ENCODE assay signal across 8 mouse cellular contexts in the genomic region with DNA sequence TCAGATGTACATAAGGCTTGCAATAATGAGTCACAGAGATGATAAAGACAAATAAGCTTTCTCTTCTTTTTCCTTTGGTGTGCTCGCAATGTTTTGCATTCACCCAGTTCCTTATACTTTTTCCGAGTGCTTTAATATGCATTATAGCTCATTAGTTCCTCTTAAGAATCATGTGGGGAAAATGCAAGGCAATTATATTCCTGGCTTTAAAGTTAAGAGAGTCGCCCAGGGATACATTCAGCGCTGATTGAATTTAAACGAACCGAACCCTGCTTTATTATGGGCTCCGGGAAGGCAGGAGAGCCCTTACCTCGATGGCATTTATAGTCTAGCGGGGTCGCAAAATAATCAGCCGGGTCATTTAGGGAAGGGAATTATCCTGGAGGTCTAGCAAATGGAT. TPM values are rescaled to one million over a fixed set of nuclear protein-coding genes. Genes with fewer than 3 reads are reported as not detected.
DNase-seq lines count a peak whose midpoint lies in the region; ATAC-seq and TF ChIP-seq lines count a peak whose summit lies in the region.

No protein-coding gene starts in this region.

- H3K9me3 ChIP-seq in kidney, postnatal 0 days (replicated peaks; ENCODE audit: low read length): no peaks in the 10 kb centered on the region
- no peaks in the 10 kb centered on the region for H3K9me3 ChIP-seq in embryonic facial prominence, embryonic 13.5 days
- no peaks in the 10 kb centered on the region for H3K9me3 ChIP-seq in hindbrain, embryonic 15.5 days
- no peaks in the 10 kb centered on the region for H3K9me3 ChIP-seq in midbrain, embryonic 16.5 days (replicated peaks; ENCODE audit: control insufficient read depth, low read length, poor library complexity, severe bottlenecking)

- H3K9ac ChIP-seq in kidney, postnatal 0 days (ENCODE audit: low read depth, low read length): peak overlapping the region; percentile 59; the same call in 1 of the 2 replicates
- H3K9ac ChIP-seq in embryonic facial prominence, embryonic 13.5 days: peak overlapping the region; percentile 59
- peak overlapping the region; percentile 53 for H3K9ac ChIP-seq in hindbrain, embryonic 15.5 days
- H3K9ac ChIP-seq in midbrain, embryonic 16.5 days (ENCODE audit: low read depth, low read length): peak overlapping the region; percentile 82

- peak overlapping the region; percentile 97 for H3K4me2 ChIP-seq in kidney, postnatal 0 days (ENCODE audit: low read length)
- H3K4me2 ChIP-seq in embryonic facial prominence, embryonic 13.5 days: peak overlapping the region; percentile 94
- H3K4me2 ChIP-seq in hindbrain, embryonic 15.5 days: peak overlapping the region; percentile 99
- H3K4me2 ChIP-seq in midbrain, embryonic 16.5 days (ENCODE audit: low read length): peak overlapping the region; percentile 97

- peak overlapping the region; percentile 39 for H3K4me3 ChIP-seq in kidney, postnatal 0 days (replicated peaks; ENCODE audit: low read depth, low read length)
- peak overlapping the region; percentile 49 for H3K4me3 ChIP-seq in embryonic facial prominence, embryonic 13.5 days
- H3K4me3 ChIP-seq in hindbrain, embryonic 15.5 days: peak overlapping the region; percentile 53
- H3K4me3 ChIP-seq in midbrain, embryonic 16.5 days (ENCODE audit: low read depth, low read length): peak overlapping the region; percentile 62

- H3K4me1 ChIP-seq in kidney, postnatal 0 days (replicated peaks; ENCODE audit: insufficient read depth, low read length): peaks cover 5% of the 10 kb centered on the region; the same call in 1 of the 2 replicates
- H3K4me1 ChIP-seq in embryonic facial prominence, embryonic 13.5 days: peaks cover 12% of the 10 kb centered on the region
- H3K4me1 ChIP-seq in hindbrain, embryonic 15.5 days (replicated peaks): peaks cover 21% of the 10 kb centered on the region
- peaks cover 12% of the 10 kb centered on the region for H3K4me1 ChIP-seq in midbrain, embryonic 16.5 days (ENCODE audit: control insufficient read depth, insufficient read depth, low read length)

- ATAC-seq in kidney, postnatal 0 days (replicated peaks; ENCODE audit: low FRiP score, low read depth): no peak
- ATAC-seq in embryonic facial prominence, embryonic 13.5 days (ENCODE audit: insufficient number of reproducible peaks, insufficient read depth, low FRiP score, low TSS enrichment, low read depth): no peak
- peak; percentile 53 for ATAC-seq in hindbrain, embryonic 15.5 days (ENCODE audit: low FRiP score, low read depth)
- peak; percentile 62 for ATAC-seq in midbrain, embryonic 16.5 days

- H3K27ac ChIP-seq in kidney, postnatal 0 days: peak overlapping the region; percentile 19; the same call in 1 of the 2 replicates
- H3K27ac ChIP-seq in embryonic facial prominence, embryonic 13.5 days: no peak overlapping the region
- peak overlapping the region; percentile 92 for H3K27ac ChIP-seq in hindbrain, embryonic 15.5 days (replicated peaks)
- peak overlapping the region; percentile 90 for H3K27ac ChIP-seq in midbrain, embryonic 16.5 days (ENCODE audit: low read length)

- TF ChIP-seq CTCF in kidney, postnatal 0 days (IDR thresholded peaks at IDR 0.05; ENCODE audit: low read depth): no peak

- H3K36me3 ChIP-seq in kidney, postnatal 0 days (ENCODE audit: insufficient read depth, low read length): no peaks in the 10 kb centered on the region
- no peaks in the 10 kb centered on the region for H3K36me3 ChIP-seq in embryonic facial prominence, embryonic 13.5 days
- no peaks in the 10 kb centered on the region for H3K36me3 ChIP-seq in hindbrain, embryonic 15.5 days
- no peaks in the 10 kb centered on the region for H3K36me3 ChIP-seq in midbrain, embryonic 16.5 days (ENCODE audit: control insufficient read depth, insufficient read depth, low read length)

- H3K27me3 ChIP-seq in kidney, postnatal 0 days (ENCODE audit: insufficient read depth, low read length): peaks cover 3% of the 10 kb centered on the region; the same call in 1 of the 2 replicates
- no peaks in the 10 kb centered on the region for H3K27me3 ChIP-seq in embryonic facial prominence, embryonic 13.5 days
- no peaks in the 10 kb centered on the region for H3K27me3 ChIP-seq in hindbrain, embryonic 15.5 days
- no peaks in the 10 kb centered on the region for H3K27me3 ChIP-seq in midbrain, embryonic 16.5 days (ENCODE audit: control insufficient read depth, insufficient read depth, low read depth, low read length)

- no peak for DNase-seq in kidney, postnatal 0 days (ENCODE audit: low spot score)
- DNase-seq in kidney, adult 8-10 months: no peak
- DNase-seq in Muller cell, postnatal 12 days (ENCODE audit: inconsistent ontology term): no peak
- no peak for DNase-seq in left cerebral cortex, adult 8-10 months (ENCODE audit: low spot score in 2 of 2)
- no peak for DNase-seq in adipocyte (ENCODE audit: low spot score)

- WGBS in kidney, postnatal 0 days: 8% methylated on average over 11 of the region's 11 CpGs
- WGBS in embryonic facial prominence, embryonic 13.5 days: 16% methylated on average over 11 of the region's 11 CpGs
- WGBS in hindbrain, embryonic 15.5 days: 16% methylated on average over 11 of the region's 11 CpGs
- WGBS in midbrain, embryonic 16.5 days: 14% methylated on average over 11 of the region's 11 CpGs

RNA-seq across cellular contexts. Expression of a gene that starts 10.8 kb away (rescaled TPM):
- 0.14 TPM in 1 of 2 replicates, not detected in the other for polyA plus RNA-seq in kidney, postnatal 0 days (2015; fragmentation: Nextera tagmentation; extraction: Ambion mirVana)
- 0.21 and 0.23 TPM in 2 replicates for polyA plus RNA-seq in embryonic facial prominence, embryonic 13.5 days (2015; fragmentation: Nextera tagmentation; extraction: Ambion mirVana)
- polyA plus RNA-seq in hindbrain, embryonic 15.5 days (2015; fragmentation: Nextera tagmentation; extraction: Ambion mirVana): 0.83 and 0.88 TPM in 2 replicates
- polyA plus RNA-seq in midbrain, embryonic 16.5 days (2015; fragmentation: Nextera tagmentation; extraction: Ambion mirVana): 0.12 and 1.1 TPM in 2 replicates
- total RNA-seq in left cerebral cortex, adult 8-10 months (2022): 1 to 10 TPM in 1 of 4 experiments, under 1 TPM in 3; 0.39 to 1.7 (median 0.93) TPM

Comparison
In these comparisons a context has a peak if more than half of its experiments do, and no peak if none do; other contexts are left out.
1. ATAC-seq: peak in hindbrain, embryonic 15.5 days (single experiment) and midbrain, embryonic 16.5 days (single experiment); none in kidney, postnatal 0 days (single experiment) and embryonic facial prominence, embryonic 13.5 days (single experiment).
2. Peak in every context shown above with its lines, with median percentiles within 50 percentile points of each other: H3K4me2 ChIP-seq, H3K4me3 ChIP-seq and H3K9ac ChIP-seq.